Mouse (Mus musculus) urinary bladder, adult 18-20 months (tissue): ENCODE measurements at regions not wholly inside any gene's neighbourhood (a gene's known extent, or its start where the extent isn't known, plus 50 kb on each side); places are given as distances from the start of the nearest gene placed in this dataset.
"Not testable (repeated sequence)": the region's sequence is repeated elsewhere in the genome, so short reads cannot be mapped to it uniquely, and the experiment has no call there.

Source experiments
- DNase-seq, 2 experiments: peaks; one replicate each; pipeline ENCODE4 v3.0.0; 2022; ENCODE audit warnings: low spot score in 2 of 2, mixed read lengths in 2 of 2

GRCm38 (mm10) chr11:71285193-71285592 lies 54.7 kb upstream of the Nlrp1b start:
- DNase-seq: no peak

- DNase-seq: not testable (repeated sequence)
Observed at GRCm38 (mm10) chr11:71288243-71288642, 57.7 kb upstream of the Nlrp1b start.

GRCm38 (mm10) chr11:71289490-71289889 lies 59.0 kb upstream of the Nlrp1b start:
- no peak for DNase-seq

- no peak for DNase-seq
Observed at GRCm38 (mm10) chr11:71299479-71299878, 68.9 kb upstream of the Nlrp1b start.

GRCm38 (mm10) chr11:71323439-71323838 lies 92.9 kb upstream of the Nlrp1b start:
- DNase-seq: no peak

GRCm38 (mm10) chr11:71337428-71337827 lies 106.9 kb upstream of the Nlrp1b start:
- no peak for DNase-seq

- DNase-seq: no peak
Observed at GRCm38 (mm10) chr11:71346024-71346423, 115.5 kb upstream of the Nlrp1b start.

GRCm38 (mm10) chr11:71357089-71357488 lies 126.6 kb upstream of the Nlrp1b start:
- DNase-seq: no peak

GRCm38 (mm10) chr11:71360856-71361255 lies 130.3 kb upstream of the Nlrp1b start:
- DNase-seq: no peak

- no peak for DNase-seq
Observed at GRCm38 (mm10) chr11:71371871-71372270, 141.3 kb upstream of the Nlrp1b start.

GRCm38 (mm10) chr11:71375132-71375531 lies 144.6 kb upstream of the Nlrp1b start:
- no peak for DNase-seq

GRCm38 (mm10) chr11:71388411-71388810 lies 157.9 kb upstream of the Nlrp1b start:
- no peak for DNase-seq

- DNase-seq: no peak
Observed at GRCm38 (mm10) chr11:71389659-71390058, 159.1 kb upstream of the Nlrp1b start.

GRCm38 (mm10) chr11:71390151-71390550 lies 159.6 kb upstream of the Nlrp1b start:
- no peak for DNase-seq

- DNase-seq: no peak
Observed at GRCm38 (mm10) chr11:71390616-71391015, 160.1 kb upstream of the Nlrp1b start.

- DNase-seq: no peak
Observed at GRCm38 (mm10) chr11:71393406-71393805, 162.9 kb upstream of the Nlrp1b start.

GRCm38 (mm10) chr11:71395023-71395422 lies 164.5 kb upstream of the Nlrp1b start:
- DNase-seq: no peak

- DNase-seq: no peak
Observed at GRCm38 (mm10) chr11:71395631-71396030, 165.1 kb upstream of the Nlrp1b start.

GRCm38 (mm10) chr11:71400351-71400750 lies 169.8 kb upstream of the Nlrp1b start:
- no peak for DNase-seq

- no peak for DNase-seq
Observed at GRCm38 (mm10) chr11:71401411-71402276, 171.1 kb upstream of the Nlrp1b start.

- no peak for DNase-seq
Observed at GRCm38 (mm10) chr11:71404361-71404760, 173.8 kb upstream of the Nlrp1b start.

GRCm38 (mm10) chr11:71407043-71407442 lies 176.5 kb upstream of the Nlrp1b start:
- DNase-seq: no peak

- no peak for DNase-seq
Observed at GRCm38 (mm10) chr11:71409211-71409765, 178.8 kb upstream of the Nlrp1b start.
